Mouse (Mus musculus) liver, embryonic 13.5 days (tissue): Measurements from ENCODE around the gene Strip1. TPM values are rescaled to one million over a fixed set of nuclear protein-coding genes. Genes with fewer than 3 reads are reported as not detected.

ENCODE experiments used
- ATAC-seq: fragments of 200-750 bp; cut with Nextera tagmentation; 2 replicates; pipeline ENCODE4 v1.8.0; 2017; ENCODE audit warnings: low read depth, mild to moderate bottlenecking, moderate number of reproducible peaks, moderate library complexity
- DNase-seq: peaks from one replicate; pipeline ENCODE4 v3.0.0; 2022
- H3K27ac ChIP-seq: fragments of 300-500 bp; sonication (generic); 2 replicates; pipeline ENCODE4 v1.5.1; 2015; ENCODE audit warnings: moderate library complexity, mild to moderate bottlenecking, inconsistent platforms
- H3K27me3 ChIP-seq: fragments of 300-500 bp; sonication (generic); 2 replicates; pipeline ENCODE4 v1.6.1; 2015; ENCODE audit warnings: mild to moderate bottlenecking, inconsistent platforms
- H3K36me3 ChIP-seq: fragments of 300-500 bp; sonication (generic); 2 replicates; pipeline ENCODE4 v1.6.1; 2015; ENCODE audit warnings: mild to moderate bottlenecking, inconsistent platforms
- H3K4me1 ChIP-seq: fragments of 300-500 bp; sonication (generic); replicated peaks from 2 replicates; pipeline ENCODE4 v1.6.1; 2015; ENCODE audit warnings: inconsistent platforms
- H3K4me2 ChIP-seq: fragments of 300-500 bp; sonication (generic); 2 replicates; pipeline ENCODE4 v1.6.1; 2015; ENCODE audit warnings: inconsistent platforms, mild to moderate bottlenecking, moderate library complexity
- H3K4me3 ChIP-seq: fragments of 300-500 bp; sonication (generic); replicated peaks from 2 replicates; pipeline ENCODE4 v1.5.1; 2015; ENCODE audit warnings: mild to moderate bottlenecking, inconsistent platforms
- H3K9ac ChIP-seq: fragments of 300-500 bp; sonication (generic); 2 replicates; pipeline ENCODE4 v1.6.1; 2015; ENCODE audit warnings: mild to moderate bottlenecking, inconsistent platforms
- H3K9me3 ChIP-seq: fragments of 300-500 bp; sonication (generic); replicated peaks from 2 replicates; pipeline ENCODE4 v1.6.1; 2016; ENCODE audit warnings: inconsistent platforms
- WGBS: fragments of 180-500 bp; shearing (Covaris S2); methylation state at CpG from one replicate; pipeline ENCODE4 v1.1.7; 2015; ENCODE audit not compliant: insufficient replicate concordance; 5-methylcytosine and 5-hydroxymethylcytosine counted together
- polyA plus RNA-seq: library from polyadenylated mRNA; unstranded; fragments of >200 nt; fragmentation: Nextera tagmentation; extraction: Ambion mirVana; gene quantifications from 2 replicates; pipeline ENCODE4 v1.2.1, GENCODE M21; 2015

The Strip1 gene
- polyA plus RNA-seq, 1 experiment from 2014 or later: 10.4 TPM

GRCm38 (mm10) chr3:107607221-107607620 is 24.3 kb downstream of the Strip1 start:
- WGBS: 82% methylated on average over 8 of the region's 8 CpGs
- no peak overlapping the region for H3K27ac ChIP-seq
- peaks cover 4% of the 10 kb centered on the region; the same call in 1 of the 2 replicates for H3K36me3 ChIP-seq
- H3K4me1 ChIP-seq: peaks cover 15% of the 10 kb centered on the region
- H3K4me2 ChIP-seq: no peak overlapping the region
- no peak for DNase-seq
- H3K9ac ChIP-seq: no peak overlapping the region
- no peaks in the 10 kb centered on the region for H3K9me3 ChIP-seq
- ATAC-seq: no peak
- H3K4me3 ChIP-seq: no peak overlapping the region
- peaks cover 19% of the 10 kb centered on the region for H3K27me3 ChIP-seq

- H3K27ac ChIP-seq: no peak overlapping the region
- no peaks in the 10 kb centered on the region for H3K36me3 ChIP-seq
- no peak overlapping the region for H3K4me2 ChIP-seq
- no peak overlapping the region for H3K9ac ChIP-seq
- no peaks in the 10 kb centered on the region for H3K9me3 ChIP-seq
- peaks cover 15% of the 10 kb centered on the region for H3K4me1 ChIP-seq
- no peak overlapping the region for H3K4me3 ChIP-seq
- WGBS: 5% methylated on average over 4 of the region's 4 CpGs
- peaks cover 34% of the 10 kb centered on the region for H3K27me3 ChIP-seq
- no peak for ATAC-seq
- peak; percentile 32 for DNase-seq
These were observed 26.2 kb downstream of the Strip1 start for GRCm38 (mm10) chr3:107605304-107605703.

- H3K4me3 ChIP-seq: no peak overlapping the region
- 36% methylated on average over 6 of the region's 6 CpGs for WGBS
- no peaks in the 10 kb centered on the region for H3K36me3 ChIP-seq
- ATAC-seq: no peak
- H3K4me2 ChIP-seq: no peak overlapping the region
- H3K27me3 ChIP-seq: peaks cover 86% of the 10 kb centered on the region
- H3K27ac ChIP-seq: no peak overlapping the region
- H3K9ac ChIP-seq: no peak overlapping the region
- H3K9me3 ChIP-seq: no peaks in the 10 kb centered on the region
- H3K4me1 ChIP-seq: peaks cover 5% of the 10 kb centered on the region; the same call in 1 of the 2 replicates
- DNase-seq: no peak
These were observed 31.4 kb downstream of the Strip1 start for GRCm38 (mm10) chr3:107600127-107600526.

GRCm38 (mm10) chr3:107597586-107598389 is 33.7 kb downstream of the Strip1 start:
- DNase-seq: no peak
- no peaks in the 10 kb centered on the region for H3K9me3 ChIP-seq
- H3K4me1 ChIP-seq: peaks cover 6% of the 10 kb centered on the region; the same call in 1 of the 2 replicates
- H3K4me2 ChIP-seq: no peak overlapping the region
- no peaks in the 10 kb centered on the region for H3K36me3 ChIP-seq
- no peak overlapping the region for H3K9ac ChIP-seq
- no peak overlapping the region for H3K27ac ChIP-seq
- no peak for ATAC-seq
- H3K27me3 ChIP-seq: peaks cover 97% of the 10 kb centered on the region
- no peak overlapping the region for H3K4me3 ChIP-seq
- 7% methylated on average over 22 of the region's 22 CpGs for WGBS

- no peak for DNase-seq
- WGBS: 8% methylated on average over 24 of the region's 24 CpGs
- H3K9me3 ChIP-seq: no peaks in the 10 kb centered on the region
These were observed 34.4 kb downstream of the Strip1 start for GRCm38 (mm10) chr3:107597134-107597533.

GRCm38 (mm10) chr3:107596559-107596958 is 34.9 kb downstream of the Strip1 start:
- H3K9me3 ChIP-seq: no peaks in the 10 kb centered on the region
- WGBS: under 1% methylated on average over 26 of the region's 26 CpGs
- no peak overlapping the region for H3K4me3 ChIP-seq
- H3K4me1 ChIP-seq: peaks cover 6% of the 10 kb centered on the region; the same call in 1 of the 2 replicates
- DNase-seq (no peak), ATAC-seq (no peak)
- H3K27ac ChIP-seq: no peak overlapping the region
- peaks cover 99% of the 10 kb centered on the region for H3K27me3 ChIP-seq
- no peak overlapping the region for H3K4me2 ChIP-seq
- H3K9ac ChIP-seq: no peak overlapping the region
- no peaks in the 10 kb centered on the region for H3K36me3 ChIP-seq

More at GRCm38 (mm10) chr3:107597134-107597533, 34.4 kb downstream of the Strip1 start:
- Histone ChIP-seq H3K27ac (no peak overlapping the region), H3K4me1 (peaks cover 6% of the 10 kb centered on the region; the same call in 1 of the 2 replicates), H3K9ac (no peak overlapping the region), H3K36me3 (no peaks in the 10 kb centered on the region), H3K4me3 (no peak overlapping the region), H3K27me3 (peaks cover 99% of the 10 kb centered on the region), H3K4me2 (no peak overlapping the region)
- no peak for ATAC-seq

GRCm38 (mm10) chr3:107595938-107596461 is 35.5 kb downstream of the Strip1 start:
- H3K27ac ChIP-seq: no peak overlapping the region
- peak overlapping the region; percentile 34 for H3K4me3 ChIP-seq
- no peak overlapping the region for H3K9ac ChIP-seq
- no peak for DNase-seq
- no peaks in the 10 kb centered on the region for H3K36me3 ChIP-seq
- peaks cover 99% of the 10 kb centered on the region for H3K27me3 ChIP-seq
- WGBS: 1% methylated on average over 34 of the region's 34 CpGs
- H3K9me3 ChIP-seq: no peaks in the 10 kb centered on the region
- no peak for ATAC-seq
- H3K4me1 ChIP-seq: peaks cover 6% of the 10 kb centered on the region; the same call in 1 of the 2 replicates
- no peak overlapping the region for H3K4me2 ChIP-seq

- 1% methylated on average over 48 of the region's 50 CpGs for WGBS
- no peak for ATAC-seq
- H3K27me3 ChIP-seq: peaks cover 97% of the 10 kb centered on the region
- peaks cover 6% of the 10 kb centered on the region; the same call in 1 of the 2 replicates for H3K4me1 ChIP-seq
- no peak overlapping the region for H3K9ac ChIP-seq
- H3K36me3 ChIP-seq: no peaks in the 10 kb centered on the region
- H3K9me3 ChIP-seq: no peaks in the 10 kb centered on the region
- DNase-seq: no peak
- H3K27ac ChIP-seq: no peak overlapping the region
- H3K4me3 ChIP-seq: peak overlapping the region; percentile 34
- H3K4me2 ChIP-seq: peak overlapping the region; percentile 50
These were observed 36.1 kb downstream of the Strip1 start for GRCm38 (mm10) chr3:107595264-107595937.

- Histone ChIP-seq H3K36me3 (no peaks in the 10 kb centered on the region), H3K9ac (no peak within 1 kb of the TSS), H3K9me3 (no peaks in the 10 kb centered on the region), H3K4me2 (peak within 1 kb of the TSS; percentile 50), H3K4me3 (peak within 1 kb of the TSS; percentile 34), H3K27ac (no peak within 1 kb of the TSS), H3K4me1 (peaks cover 6% of the 10 kb centered on the region; the same call in 1 of the 2 replicates), H3K27me3 (peaks cover 97% of the 10 kb centered on the region)
- no peak for DNase-seq
- 3% methylated on average over 40 of the region's 46 CpGs for WGBS
- no peak for ATAC-seq
These were observed 36.7 kb downstream of the Strip1 start, which contains the start of gene Alx3 for GRCm38 (mm10) chr3:107594662-107595263. Gene Alx3, plus strand, starts transcription at chr3:107595031.

GRCm38 (mm10) chr3:107593632-107594031 is 37.9 kb downstream of the Strip1 start:
- H3K27me3 ChIP-seq: peaks cover 97% of the 10 kb centered on the region
- H3K36me3 ChIP-seq: no peaks in the 10 kb centered on the region
- H3K4me2 ChIP-seq: no peak overlapping the region
- ATAC-seq (no peak), DNase-seq (no peak)
- H3K27ac ChIP-seq: no peak overlapping the region
- 34% methylated on average over 2 of the region's 2 CpGs for WGBS
- H3K4me3 ChIP-seq: no peak overlapping the region
- H3K9ac ChIP-seq: no peak overlapping the region
- no peaks in the 10 kb centered on the region for H3K9me3 ChIP-seq
- peaks cover 6% of the 10 kb centered on the region; the same call in 1 of the 2 replicates for H3K4me1 ChIP-seq

- no peaks in the 10 kb centered on the region for H3K36me3 ChIP-seq
- H3K4me3 ChIP-seq: no peak overlapping the region
- 17% methylated on average over 1 of the region's 1 CpGs for WGBS
- no peaks in the 10 kb centered on the region for H3K9me3 ChIP-seq
- H3K4me1 ChIP-seq: peaks cover 6% of the 10 kb centered on the region; the same call in 1 of the 2 replicates
- DNase-seq (no peak), ATAC-seq (no peak)
- H3K9ac ChIP-seq: no peak overlapping the region
- H3K27me3 ChIP-seq: peaks cover 97% of the 10 kb centered on the region
- H3K27ac ChIP-seq: no peak overlapping the region
- H3K4me2 ChIP-seq: no peak overlapping the region
These were observed 39.9 kb downstream of the Strip1 start for GRCm38 (mm10) chr3:107591612-107592011.
